Mouse (Mus musculus): ENCODE measurements around the gene Il2. TPM values are rescaled to one million over a fixed set of nuclear protein-coding genes. Genes with fewer than 3 reads are reported as not detected.

Gene Il2
- polyA plus RNA-seq, 1 experiment, result not detected

- TF ChIP-seq FLI1 (IDR thresholded peaks at IDR 0.05; ENCODE audit: low read length), result no peak
- no peak for TF ChIP-seq GATA1 (IDR thresholded peaks at IDR 0.05; ENCODE audit: borderline replicate concordance, low read length)
- H3K4me1 ChIP-seq, result peaks cover 20% of the 10 kb centered on the region
- peaks cover 10% of the 10 kb centered on the region for H3K27me3 ChIP-seq (replicated peaks)
- no peaks in the 10 kb centered on the region for H3K36me3 ChIP-seq (replicated peaks; ENCODE audit: low read length)
- no peaks in the 10 kb centered on the region for H3K9me3 ChIP-seq
- H3K4me3 ChIP-seq (replicated peaks), result no peak overlapping the region
Observed at GRCm38 (mm10) chr3:37146810-37147209, 21.1 kb upstream of the Il2 start.

DNA sequence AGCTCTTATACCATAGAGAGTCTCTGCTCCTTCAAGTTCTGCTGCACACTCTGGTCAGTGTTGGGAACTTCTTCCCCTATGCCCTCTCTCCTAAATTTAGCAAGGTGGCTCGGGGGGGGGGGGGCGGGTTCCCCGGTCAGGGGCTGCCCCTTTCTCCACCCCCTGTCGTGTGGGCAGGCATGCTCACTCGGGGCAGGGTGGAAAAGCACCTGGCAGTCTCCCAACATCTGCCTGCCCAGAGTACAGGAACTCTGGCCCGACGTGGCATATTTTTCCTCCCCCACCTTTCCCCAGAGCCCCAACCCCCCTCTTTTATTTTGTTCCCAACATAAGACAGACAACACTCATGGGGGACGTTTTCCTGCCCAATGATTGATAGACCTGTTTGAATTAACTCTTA is 20.6 kb upstream of the Il2 start:
- TF ChIP-seq FLI1 (IDR thresholded peaks at IDR 0.05; ENCODE audit: low read length), result no peak
- TF ChIP-seq GATA1 (IDR thresholded peaks at IDR 0.05; ENCODE audit: borderline replicate concordance, low read length), result no peak

DNA sequence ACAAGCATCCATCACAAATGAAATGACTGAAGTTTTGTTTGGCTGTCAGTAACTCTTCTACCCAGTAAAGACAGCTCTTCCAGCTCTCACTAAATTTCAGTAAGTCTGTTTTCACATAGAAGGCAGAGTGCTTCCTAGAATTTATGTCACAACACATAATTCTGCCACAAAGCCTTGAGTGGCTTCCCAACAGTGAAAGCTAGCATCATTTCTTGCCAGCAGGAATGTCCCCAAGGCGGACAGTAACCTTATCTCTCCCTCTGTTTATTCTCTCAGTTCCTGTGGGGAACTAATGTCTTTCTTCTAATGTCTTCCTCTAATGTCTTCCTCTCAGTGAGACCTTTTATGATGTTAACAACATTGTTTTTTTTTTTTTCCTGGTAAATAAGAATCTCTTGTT is 19.2 kb upstream of the Il2 start:
- Histone ChIP-seq H3K9me3 (peaks cover 13% of the 10 kb centered on the region), H3K36me3 (replicated peaks; ENCODE audit: low read length) (no peaks in the 10 kb centered on the region), H3K27me3 (replicated peaks) (peaks cover 6% of the 10 kb centered on the region), H3K4me3 (replicated peaks) (no peak overlapping the region), H3K4me1 (peaks cover 14% of the 10 kb centered on the region)
- TF ChIP-seq GATA1 (IDR thresholded peaks at IDR 0.05; ENCODE audit: borderline replicate concordance, low read length), result no peak
- no peak for TF ChIP-seq FLI1 (IDR thresholded peaks at IDR 0.05; ENCODE audit: low read length)

More for the DNA sequence above, 20.6 kb upstream of the Il2 start:
- no peaks in the 10 kb centered on the region for H3K36me3 ChIP-seq (replicated peaks; ENCODE audit: low read length)
- H3K9me3 ChIP-seq, result peaks cover 3% of the 10 kb centered on the region; the same call in 1 of the 2 replicates
- peaks cover 10% of the 10 kb centered on the region for H3K27me3 ChIP-seq (replicated peaks)
- no peak overlapping the region for H3K4me3 ChIP-seq (replicated peaks)
- H3K4me1 ChIP-seq, result peaks cover 18% of the 10 kb centered on the region

DNA sequence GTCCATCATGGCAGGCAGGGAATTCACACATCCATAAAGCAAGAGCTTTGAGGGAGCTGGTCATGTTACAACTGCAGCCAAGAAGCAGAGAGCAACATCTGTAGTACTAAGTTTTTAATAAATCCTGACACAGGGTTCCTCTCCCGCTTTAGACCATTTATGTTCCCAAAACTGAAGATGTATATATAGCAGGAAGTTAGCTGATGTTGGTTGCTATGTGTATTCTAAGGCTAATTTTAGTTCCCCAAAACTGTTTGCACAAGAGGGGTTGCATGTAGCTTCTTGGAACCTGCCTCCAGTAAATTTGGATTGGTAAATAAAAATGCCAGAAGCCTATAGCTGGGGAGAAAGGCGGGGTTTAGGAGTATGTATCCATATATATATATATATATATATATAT is 16.1 kb upstream of the Il2 start:
- H3K27me3 ChIP-seq (replicated peaks), result peaks cover 7% of the 10 kb centered on the region
- TF ChIP-seq FLI1 (IDR thresholded peaks at IDR 0.05; ENCODE audit: low read length) (no peak), GATA1 (IDR thresholded peaks at IDR 0.05; ENCODE audit: borderline replicate concordance, low read length) (no peak)

GRCm38 (mm10) chr3:37140168-37140906 is 14.6 kb upstream of the Il2 start:
- Histone ChIP-seq H3K36me3 (replicated peaks; ENCODE audit: low read length) (no peaks in the 10 kb centered on the region), H3K9me3 (peaks cover 13% of the 10 kb centered on the region), H3K27me3 (replicated peaks) (peaks cover 5% of the 10 kb centered on the region), H3K4me1 (peaks cover 16% of the 10 kb centered on the region), H3K4me3 (replicated peaks) (no peak overlapping the region)
- TF ChIP-seq FLI1 (IDR thresholded peaks at IDR 0.05; ENCODE audit: low read length) (no peak), GATA1 (IDR thresholded peaks at IDR 0.05; ENCODE audit: borderline replicate concordance, low read length) (no peak)

More for the DNA sequence above, 16.1 kb upstream of the Il2 start:
- H3K9me3 ChIP-seq, result peaks cover 13% of the 10 kb centered on the region
- H3K4me3 ChIP-seq (replicated peaks), result no peak overlapping the region
- H3K36me3 ChIP-seq (replicated peaks; ENCODE audit: low read length), result no peaks in the 10 kb centered on the region
- H3K4me1 ChIP-seq, result peaks cover 24% of the 10 kb centered on the region

GRCm38 (mm10) chr3:37139192-37139591 is 13.4 kb upstream of the Il2 start:
- Histone ChIP-seq H3K36me3 (replicated peaks; ENCODE audit: low read length) (no peaks in the 10 kb centered on the region), H3K27me3 (replicated peaks) (peaks cover 5% of the 10 kb centered on the region), H3K4me3 (replicated peaks) (no peak overlapping the region), H3K4me1 (peaks cover 10% of the 10 kb centered on the region), H3K9me3 (peaks cover 13% of the 10 kb centered on the region)
- TF ChIP-seq FLI1 (IDR thresholded peaks at IDR 0.05; ENCODE audit: low read length) (no peak), GATA1 (IDR thresholded peaks at IDR 0.05; ENCODE audit: borderline replicate concordance, low read length) (no peak)

DNA sequence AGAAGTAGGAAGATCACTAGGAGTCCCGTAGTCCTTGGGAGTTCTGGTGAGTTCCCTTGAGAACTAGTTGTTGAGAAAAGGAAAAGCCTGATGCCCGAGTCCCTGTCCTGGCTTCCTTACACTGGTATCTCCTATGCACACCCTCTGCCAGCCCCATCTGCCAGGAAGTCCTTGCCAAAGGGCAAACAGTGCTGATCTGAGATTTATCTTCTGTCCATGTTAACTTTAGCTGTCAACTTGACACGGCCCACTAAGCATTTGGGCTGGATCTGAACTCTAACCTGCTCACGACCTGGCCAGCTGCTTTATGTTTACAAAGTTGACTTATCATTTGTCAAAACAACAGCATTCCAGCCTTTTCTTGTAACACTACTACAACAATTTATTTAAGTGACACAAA is 11.5 kb upstream of the Il2 start:
- Histone ChIP-seq H3K4me1 (peaks cover 10% of the 10 kb centered on the region), H3K27me3 (replicated peaks) (peaks cover 8% of the 10 kb centered on the region), H3K4me3 (replicated peaks) (no peak overlapping the region), H3K9me3 (peaks cover 13% of the 10 kb centered on the region), H3K36me3 (replicated peaks; ENCODE audit: low read length) (no peaks in the 10 kb centered on the region)
- TF ChIP-seq GATA1 (IDR thresholded peaks at IDR 0.05; ENCODE audit: borderline replicate concordance, low read length), result no peak
- no peak for TF ChIP-seq FLI1 (IDR thresholded peaks at IDR 0.05; ENCODE audit: low read length)

- Histone ChIP-seq H3K4me1 (peaks cover 33% of the 10 kb centered on the region), H3K36me3 (replicated peaks; ENCODE audit: low read length) (no peaks in the 10 kb centered on the region), H3K4me3 (replicated peaks) (no peak overlapping the region), H3K9me3 (no peaks in the 10 kb centered on the region), H3K27me3 (replicated peaks) (peaks cover 8% of the 10 kb centered on the region)
- TF ChIP-seq GATA1 (IDR thresholded peaks at IDR 0.05; ENCODE audit: borderline replicate concordance, low read length) (no peak), FLI1 (IDR thresholded peaks at IDR 0.05; ENCODE audit: low read length) (no peak)
Observed at GRCm38 (mm10) chr3:37129063-37129462, 3.3 kb upstream of the Il2 start.

- Histone ChIP-seq H3K4me1 (peaks cover 33% of the 10 kb centered on the region), H3K4me3 (replicated peaks) (no peak overlapping the region), H3K36me3 (replicated peaks; ENCODE audit: low read length) (no peaks in the 10 kb centered on the region), H3K9me3 (no peaks in the 10 kb centered on the region), H3K27me3 (replicated peaks) (peaks cover 5% of the 10 kb centered on the region)
- TF ChIP-seq GATA1 (IDR thresholded peaks at IDR 0.05; ENCODE audit: borderline replicate concordance, low read length) (no peak), FLI1 (IDR thresholded peaks at IDR 0.05; ENCODE audit: low read length) (no peak)
Observed at GRCm38 (mm10) chr3:37128269-37128668, 2.5 kb upstream of the Il2 start.

DNA sequence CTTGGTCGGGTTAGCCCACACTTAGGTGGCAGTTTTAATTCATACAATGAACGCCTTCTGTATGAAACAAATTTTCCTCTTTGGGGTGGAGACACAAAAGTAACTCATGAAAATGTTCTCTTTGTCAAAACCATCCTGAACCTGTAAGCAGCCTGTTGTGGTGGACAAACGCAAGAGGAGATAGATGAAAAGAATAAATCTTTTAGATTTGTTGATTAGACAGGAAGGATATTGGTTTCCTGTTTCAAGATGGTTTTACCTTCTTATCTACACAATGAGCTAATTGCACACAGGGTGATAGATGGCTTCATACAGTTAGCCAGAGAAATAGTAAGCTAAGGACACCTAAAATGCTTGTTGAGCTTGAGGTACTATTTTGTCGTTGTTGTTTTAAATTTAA is 403 bp upstream of the Il2 start:
- Histone ChIP-seq H3K4me3 (replicated peaks) (no peak overlapping the region), H3K36me3 (replicated peaks; ENCODE audit: low read length) (no peaks in the 10 kb centered on the region), H3K4me1 (peaks cover 33% of the 10 kb centered on the region), H3K27me3 (replicated peaks) (peaks cover 4% of the 10 kb centered on the region), H3K9me3 (no peaks in the 10 kb centered on the region)
- TF ChIP-seq FLI1 (IDR thresholded peaks at IDR 0.05; ENCODE audit: low read length) (no peak), GATA1 (IDR thresholded peaks at IDR 0.05; ENCODE audit: borderline replicate concordance, low read length) (no peak)

All from megakaryocyte, embryonic 14.5 days (primary cell).